Mouse (Mus musculus): ENCODE measurements around the gene Zbtb38.

DNA sequence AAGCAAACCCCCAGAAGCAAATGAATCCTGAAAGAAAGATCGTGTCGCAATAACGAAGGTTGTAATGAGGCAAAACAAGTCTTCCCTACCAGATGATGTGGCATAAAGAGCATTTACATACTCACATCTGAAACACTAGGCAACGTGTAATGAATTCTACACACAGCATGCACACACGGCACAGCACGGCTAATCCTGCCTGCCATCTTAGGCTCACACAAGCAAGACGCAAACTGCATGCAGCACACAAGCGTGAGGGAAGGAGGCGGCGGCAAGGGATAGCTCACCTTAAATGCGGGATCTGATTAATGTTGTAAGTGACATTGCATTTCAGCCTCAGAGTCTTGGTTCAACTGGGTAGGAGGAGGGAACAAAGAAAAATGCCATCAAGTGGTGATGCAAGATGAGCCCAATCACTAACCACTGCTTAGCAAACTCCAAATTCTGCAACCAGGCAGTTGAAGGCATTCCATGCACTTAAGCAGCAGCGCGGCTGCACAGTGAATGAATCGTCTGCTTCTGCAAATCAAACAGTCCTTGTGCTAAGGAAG is 20.6 kb downstream of the Zbtb38 start:
- TF ChIP-seq EP300 (IDR thresholded peaks at IDR 0.05; ENCODE audit: insufficient read depth, low read depth, low read length): no peak
- TF ChIP-seq POLR2A (IDR thresholded peaks at IDR 0.05; ENCODE audit: insufficient read depth, low read depth, low read length): no peak
- no peak for TF ChIP-seq CTCF (IDR thresholded peaks at IDR 0.05)

Measured in heart, adult 2 months (tissue).